Mouse (Mus musculus) left cerebral cortex, postnatal 25 days (tissue): ENCODE measurements at regions not wholly inside any gene's neighbourhood (a gene's known extent, or its start where the extent isn't known, plus 50 kb on each side); places are given as distances from the start of the nearest gene placed in this dataset.

ENCODE experiments used
- DNase-seq, 2 experiments: peaks; one replicate each; pipeline ENCODE4 v3.0.0; 2022; ENCODE audit warnings: low spot score in 2 of 2, mixed read lengths in 1 of 2
- intact Hi-C: fragments of 180-260 bp; cut with DNase I; formaldehyde crosslinking; loops from one replicate; pipeline ENCODE4 v1.15.1; 2025

DNA sequence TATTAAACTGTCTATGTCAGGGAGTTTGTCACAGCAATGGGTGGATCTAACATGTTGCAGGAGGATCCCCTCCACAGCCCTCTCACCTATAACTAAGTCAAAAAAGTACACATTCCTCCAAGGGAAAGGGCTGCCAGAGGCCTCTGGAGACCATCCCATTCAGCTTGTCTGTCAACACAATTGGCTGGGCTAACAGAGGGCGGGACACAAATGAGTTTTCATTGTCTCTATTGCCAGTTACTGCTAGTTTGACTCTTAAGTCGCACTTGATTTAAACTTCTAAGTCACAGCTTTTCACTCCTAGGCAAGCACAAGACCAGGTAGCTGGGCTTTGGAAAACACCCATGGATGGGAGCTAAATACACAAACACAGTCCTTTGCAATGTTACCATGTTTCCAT lies 412.3 kb upstream of the Tmpo start:
- intact Hi-C loops = no loop called here
- DNase-seq = no peak

DNA sequence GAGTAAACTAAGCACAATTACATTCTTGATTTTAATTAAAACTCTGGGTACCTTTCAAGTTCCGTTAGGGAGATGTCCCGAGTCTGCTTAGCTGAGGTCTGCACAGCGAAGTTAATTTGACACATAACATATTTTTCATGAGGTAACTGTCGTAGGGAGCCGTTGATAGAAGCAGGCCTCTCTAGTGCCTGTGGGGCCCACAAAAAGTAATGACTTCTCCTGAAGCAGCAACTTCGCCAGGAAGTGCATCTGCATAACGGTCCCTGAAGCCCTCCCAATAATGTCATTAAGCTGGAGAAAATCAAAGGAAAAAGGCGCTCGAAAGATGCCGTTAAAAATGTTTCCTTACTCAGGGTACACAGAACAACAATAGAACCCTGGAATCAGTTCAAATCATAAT lies 410.7 kb upstream of the Tmpo start:
- intact Hi-C loops = no loop called here
- no peak for DNase-seq

DNA sequence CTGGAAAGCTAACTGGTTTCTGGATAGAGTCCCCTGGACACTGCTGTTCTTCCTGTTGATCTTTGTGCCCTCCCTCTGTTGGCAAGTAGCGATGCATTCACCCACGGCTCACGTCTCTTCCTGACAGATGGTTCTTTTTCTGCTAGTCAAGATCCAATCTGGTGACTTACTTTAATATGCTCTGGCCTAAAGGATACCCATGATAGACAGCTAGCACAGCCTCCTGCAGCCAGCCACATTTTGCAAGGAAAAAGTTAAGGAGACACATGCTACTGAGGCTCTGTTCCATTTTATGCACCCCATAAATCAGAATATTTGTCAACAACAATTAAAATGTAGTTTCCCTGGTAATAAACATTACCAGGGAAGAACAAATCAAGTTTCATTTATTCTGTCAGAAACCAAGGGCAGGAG lies 410.3 kb upstream of the Tmpo start:
- peak in 1 of 2 experiments; percentile 14 for DNase-seq
- intact Hi-C loops = no loop called here

DNA sequence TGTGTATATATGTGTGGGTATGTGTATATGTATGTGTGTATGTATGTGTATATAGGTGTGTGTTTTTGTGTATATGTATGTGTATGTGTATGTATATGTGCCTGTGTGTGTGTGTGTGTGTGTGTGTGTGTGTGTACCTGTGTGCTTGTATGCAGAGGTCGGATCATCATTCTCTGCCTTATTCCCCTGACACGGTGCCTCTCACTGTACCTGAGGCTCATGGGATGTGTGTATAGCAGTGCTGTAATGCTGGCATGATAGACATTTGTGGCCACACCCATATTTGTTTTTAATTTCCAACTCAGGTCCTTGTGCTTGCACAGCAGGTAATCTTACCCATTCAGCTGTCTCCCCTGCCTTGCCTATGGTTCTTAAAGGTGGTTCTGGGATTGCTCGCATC lies 402.1 kb upstream of the Tmpo start:
- DNase-seq = no peak
- intact Hi-C loops = no loop called here

DNA sequence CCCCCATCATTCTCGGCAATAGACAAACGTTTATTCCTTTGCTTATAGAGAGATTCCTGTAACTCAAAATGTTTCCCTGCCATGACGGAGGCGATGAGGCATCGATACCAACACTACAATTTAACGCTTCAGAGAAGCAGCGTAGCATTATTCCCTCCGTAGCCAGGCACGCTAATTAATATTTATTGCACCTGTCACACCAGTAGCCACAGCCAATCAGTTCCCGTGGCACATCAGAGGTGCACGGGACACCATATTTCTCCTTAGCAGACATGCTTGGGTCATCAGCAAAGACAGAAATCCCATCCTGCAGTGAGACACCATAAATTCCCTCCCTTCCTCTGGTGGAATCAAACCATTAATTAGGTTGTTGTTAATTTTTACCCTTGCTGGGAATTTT lies 399.8 kb upstream of the Tmpo start:
- no peak for DNase-seq

DNA sequence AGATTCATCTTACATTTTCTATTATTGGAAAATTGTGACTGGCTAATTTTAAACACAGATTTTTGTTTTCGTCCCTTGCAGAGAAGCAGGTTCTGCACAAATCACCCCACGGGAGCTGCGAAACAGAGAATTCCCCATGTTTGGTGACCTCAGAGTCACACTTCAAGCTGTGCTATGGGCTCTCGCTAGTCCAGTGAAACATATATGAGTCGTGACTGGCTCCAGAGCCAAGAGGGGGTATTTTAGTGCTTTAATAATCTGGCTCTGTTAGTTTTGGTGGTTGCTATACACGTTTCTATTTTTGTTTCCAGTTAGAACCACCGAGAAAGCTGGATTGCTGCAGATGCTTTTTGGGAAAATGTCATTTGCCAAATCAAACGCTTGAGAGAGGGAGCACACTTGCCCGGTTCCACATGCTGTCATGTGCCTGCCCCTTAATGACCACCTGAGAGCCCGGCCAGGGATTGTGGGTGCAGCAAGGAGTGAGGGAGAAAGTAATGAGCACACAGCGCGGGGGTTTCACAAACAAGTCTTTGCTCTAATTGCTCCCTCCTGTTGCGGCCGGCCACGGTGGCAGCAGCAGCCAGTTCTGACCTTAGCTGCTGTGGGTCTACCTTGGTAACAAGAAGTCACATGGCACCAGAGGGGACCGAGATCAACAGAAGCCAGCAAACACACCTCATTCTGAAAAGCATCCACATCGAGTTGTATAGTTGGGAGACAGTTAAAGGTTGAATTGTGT lies 394.4 kb upstream of the Tmpo start:
- DNase-seq = peak in 1 of 2 experiments; percentile 16
- intact Hi-C loops = no loop called here

More for the DNA sequence above, 399.8 kb upstream of the Tmpo start:
- intact Hi-C loops = no loop called here

DNA sequence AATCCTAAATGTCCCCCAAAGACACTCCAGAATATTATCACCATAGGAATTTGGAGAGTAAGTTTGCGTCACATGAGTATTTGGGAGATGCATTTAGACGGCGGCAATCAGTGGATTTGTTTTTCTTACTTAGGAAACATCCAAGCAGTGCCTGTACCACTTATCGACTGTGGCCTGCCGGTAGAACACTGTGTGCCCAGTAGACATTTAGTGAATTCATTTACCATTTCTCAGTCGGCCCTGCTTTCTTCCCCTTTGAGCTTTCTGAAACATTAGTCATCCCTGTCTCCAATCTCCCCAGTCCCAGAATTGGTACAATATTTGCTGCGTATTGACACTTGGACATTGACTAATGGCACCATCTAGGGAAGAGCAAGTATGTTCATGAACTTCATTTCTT lies 391.7 kb upstream of the Tmpo start:
- intact Hi-C loops = no loop called here
- DNase-seq = no peak

DNA sequence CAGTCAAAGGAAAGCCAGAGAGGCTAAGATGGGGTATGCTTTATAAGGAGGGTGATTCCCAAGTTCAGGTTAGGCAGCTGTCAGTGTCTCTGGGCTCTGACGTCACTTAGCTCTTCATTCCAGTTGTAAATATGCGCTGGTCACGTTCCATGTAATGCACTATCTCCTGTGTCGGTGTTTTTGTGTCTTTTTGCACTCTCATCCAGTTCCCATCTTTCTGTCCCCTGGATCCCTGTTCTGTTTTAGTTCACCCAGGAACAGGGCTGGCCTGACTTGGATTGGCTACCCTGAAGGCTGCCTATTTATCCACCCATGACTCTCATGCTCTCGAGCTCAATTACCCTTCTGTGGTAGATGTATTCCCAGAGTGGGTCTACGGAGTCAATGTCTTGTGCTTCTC lies 387.9 kb upstream of the Tmpo start:
- intact Hi-C loops = no loop called here
- DNase-seq = no peak

DNA sequence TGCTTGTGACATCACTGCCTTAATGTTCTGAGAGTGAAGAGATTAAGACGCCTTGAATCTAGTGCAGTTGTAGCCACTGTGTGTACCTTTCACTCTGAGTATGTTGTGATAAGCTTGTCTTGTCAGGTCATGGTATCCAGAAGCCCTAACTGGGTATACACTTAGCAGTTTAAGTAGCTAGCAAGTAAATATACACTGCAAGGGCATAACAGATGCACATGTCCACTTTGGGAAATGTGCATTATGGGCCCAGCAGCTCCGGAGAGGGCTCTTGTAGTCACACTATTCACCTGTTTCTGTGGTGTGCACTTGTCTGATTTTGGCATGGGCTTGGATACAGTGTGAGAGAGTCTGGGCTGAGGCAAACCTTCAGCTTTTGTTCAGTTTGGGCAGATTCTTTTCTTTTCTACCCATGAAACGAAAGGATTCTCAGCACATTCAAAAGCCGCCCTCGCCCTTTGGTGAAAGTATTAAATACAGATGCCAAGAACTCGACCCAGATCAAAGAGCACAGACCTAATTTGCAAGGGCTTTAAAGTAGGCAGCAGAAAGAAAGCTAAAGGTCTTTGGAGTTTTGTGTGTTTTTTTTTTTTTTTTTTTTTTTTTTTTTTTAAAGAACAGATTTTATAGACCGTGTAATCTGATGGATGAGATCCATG lies 385.1 kb upstream of the Tmpo start:
- intact Hi-C loops = no loop called here
- no peak for DNase-seq

DNA sequence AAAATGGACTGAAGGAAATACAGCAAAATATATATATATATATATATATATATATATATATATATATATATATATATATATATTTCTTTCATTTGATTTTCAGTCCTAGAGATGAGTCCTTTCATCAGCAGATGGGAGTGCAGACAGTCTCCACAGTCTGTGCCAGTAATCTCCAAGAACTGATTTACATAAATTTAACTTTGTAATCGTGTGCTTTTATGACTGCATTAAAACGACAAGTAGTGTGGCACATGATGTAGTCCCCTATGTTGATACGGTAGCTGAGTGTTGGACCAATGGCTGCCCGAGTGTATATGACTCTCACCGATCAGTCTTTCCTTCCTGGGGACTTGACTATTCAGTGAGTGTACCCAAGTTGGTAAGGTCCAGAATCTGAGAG lies 378.2 kb upstream of the Tmpo start:
- peak in 1 of 2 experiments; percentile 21 for DNase-seq
- intact Hi-C loops = no loop called here

DNA sequence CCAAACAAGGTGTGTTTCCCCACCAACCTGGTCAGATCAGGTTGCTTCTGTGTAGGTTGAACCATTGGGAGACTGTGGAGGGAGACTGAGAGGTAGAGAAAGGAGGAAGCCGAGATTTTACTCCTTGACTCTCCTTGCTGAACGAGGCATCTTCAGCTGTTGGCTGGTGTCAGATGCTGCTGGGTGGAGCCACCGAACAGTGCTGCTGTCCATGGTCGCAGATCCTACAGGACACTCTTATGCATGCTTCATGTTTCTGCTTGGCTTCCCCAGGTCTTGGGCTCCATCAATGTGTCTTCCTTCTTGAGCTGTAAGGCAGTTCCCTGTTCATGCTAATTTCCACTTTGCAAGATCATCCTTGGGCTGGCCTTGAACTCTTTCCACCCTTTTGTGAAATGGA lies 367.0 kb upstream of the Tmpo start:
- no peak for DNase-seq
- intact Hi-C loops = loop anchor here (5.0 to 10.0 kb wide), 3 partner anchors 757 to 1464 kb away; no protein-coding TSS in a partner anchor

DNA sequence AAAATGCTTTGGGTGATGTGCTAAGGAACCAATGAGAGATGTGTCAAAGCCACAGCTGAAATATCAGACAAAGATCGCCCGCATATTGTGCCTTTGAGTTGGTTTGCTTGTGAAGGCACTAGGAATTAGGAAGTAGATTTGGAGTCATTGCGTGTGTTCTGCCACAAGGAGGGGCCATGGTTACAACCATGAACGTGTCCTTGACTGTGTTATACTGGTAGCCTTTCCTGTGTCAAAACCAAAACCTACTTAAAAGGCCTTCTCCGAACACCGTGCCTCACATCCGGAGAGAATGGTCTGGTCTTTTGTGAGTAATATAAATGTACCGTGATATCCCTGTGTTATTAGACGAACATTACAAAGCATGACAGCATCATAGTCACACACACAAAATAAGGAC lies 365.0 kb upstream of the Tmpo start:
- intact Hi-C loops = loop anchor here (5.0 to 10.0 kb wide), 3 partner anchors 759 to 1466 kb away; no protein-coding TSS in a partner anchor
- DNase-seq = peak; percentile 58 to 70

DNA sequence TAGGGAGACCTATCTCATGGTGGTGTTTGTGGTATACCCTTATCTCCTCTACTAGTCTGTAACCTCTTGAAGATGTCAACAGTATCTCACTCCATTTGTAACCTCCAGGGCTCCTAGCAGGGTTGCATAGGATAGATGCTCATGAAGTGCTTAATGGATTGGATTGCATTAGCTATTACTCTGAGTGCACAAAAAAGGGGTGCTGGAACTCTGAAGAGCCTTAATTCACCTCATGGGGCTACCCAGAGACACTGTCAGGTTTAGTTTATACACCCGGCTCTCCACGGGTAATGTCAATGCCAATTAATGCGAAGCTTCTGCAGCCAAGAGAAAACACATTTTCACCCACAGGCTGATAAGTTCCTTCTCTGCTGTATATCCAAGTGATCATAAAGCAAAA lies 364.3 kb upstream of the Tmpo start:
- DNase-seq = no peak
- intact Hi-C loops = loop anchor here (5.0 to 10.0 kb wide), 3 partner anchors 759 to 1467 kb away; no protein-coding TSS in a partner anchor

DNA sequence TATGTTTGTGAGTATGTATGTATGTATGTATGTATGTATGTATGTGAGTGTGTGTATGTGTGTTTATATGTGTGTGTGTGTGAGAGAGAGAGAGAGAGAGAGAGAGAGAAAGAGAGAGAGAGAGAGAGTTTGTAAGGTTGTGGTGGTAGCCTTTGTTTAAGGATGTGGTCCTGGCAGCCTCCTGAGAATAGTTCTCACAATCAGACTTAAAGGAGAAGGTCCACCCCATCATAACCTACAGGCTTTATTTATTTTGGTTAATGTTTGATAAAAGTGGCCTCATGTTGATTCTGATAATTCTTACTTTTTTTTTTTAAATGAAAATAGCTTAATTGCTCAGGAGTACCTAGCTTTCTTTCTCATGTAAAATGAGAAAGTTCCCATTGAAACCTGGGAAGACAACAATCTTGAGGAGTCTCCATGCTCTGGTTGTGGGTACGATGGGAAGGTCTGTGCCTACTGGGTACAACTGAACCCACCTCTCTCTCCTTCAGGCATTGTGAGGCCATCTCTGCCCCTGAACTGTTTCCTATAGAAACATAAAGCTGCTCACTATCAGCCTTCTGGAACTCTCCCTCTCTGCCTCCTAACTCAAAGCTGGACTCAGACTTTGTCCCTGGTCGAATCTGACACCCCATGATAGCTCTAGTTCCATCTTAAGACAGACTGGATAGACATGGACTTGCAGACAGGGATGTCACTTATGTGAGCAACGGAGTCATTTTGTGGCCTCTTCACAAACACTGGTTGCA lies 362.2 kb upstream of the Tmpo start:
- DNase-seq = no peak
- intact Hi-C loops = loop anchor here (10.0 kb wide), 1 partner anchor 761 kb away; no protein-coding TSS in a partner anchor

DNA sequence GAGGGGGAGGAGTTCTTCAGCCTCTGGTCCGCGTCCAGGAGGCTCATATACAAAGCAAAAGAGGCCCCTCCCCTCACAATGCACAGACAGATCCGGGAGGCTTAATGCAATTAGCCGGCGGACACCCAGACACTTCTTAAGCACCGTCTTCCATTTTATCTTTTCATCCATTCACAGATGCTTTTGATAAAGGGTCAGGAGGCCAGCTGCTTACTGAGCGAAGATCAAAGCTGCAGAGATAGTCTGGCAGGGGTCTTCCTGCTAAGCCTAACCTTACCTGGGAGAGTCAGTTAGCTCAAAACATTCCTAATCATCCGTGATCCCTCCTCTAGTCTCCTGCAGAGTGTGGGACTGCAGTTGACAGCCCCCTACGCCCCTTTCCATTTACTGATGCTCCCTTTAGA lies 361.1 kb upstream of the Tmpo start:
- intact Hi-C loops = loop anchor here (10.0 kb wide), 1 partner anchor 763 kb away; no protein-coding TSS in a partner anchor
- no peak for DNase-seq

DNA sequence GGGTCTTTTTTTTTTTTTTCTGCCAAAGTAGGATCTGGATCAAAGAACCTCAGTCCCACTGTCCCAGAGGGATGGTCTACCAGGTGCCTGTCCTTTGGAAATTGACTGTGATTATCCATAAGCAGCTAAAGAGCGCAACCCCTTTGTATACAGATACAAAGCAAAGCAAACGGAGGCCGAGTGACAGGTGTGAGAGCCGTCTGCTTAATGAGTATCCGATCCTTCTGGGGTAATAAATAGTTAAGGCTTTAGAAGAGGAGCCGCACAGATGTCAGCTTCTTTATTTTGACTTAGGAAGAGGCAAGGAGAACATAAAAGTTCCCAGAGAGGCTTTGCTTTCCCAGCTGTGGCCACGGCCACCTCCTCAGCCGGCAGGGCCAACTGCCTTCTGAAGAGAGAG lies 356.1 kb upstream of the Tmpo start:
- DNase-seq = peak in 1 of 2 experiments; percentile 4
- intact Hi-C loops = no loop called here

DNA sequence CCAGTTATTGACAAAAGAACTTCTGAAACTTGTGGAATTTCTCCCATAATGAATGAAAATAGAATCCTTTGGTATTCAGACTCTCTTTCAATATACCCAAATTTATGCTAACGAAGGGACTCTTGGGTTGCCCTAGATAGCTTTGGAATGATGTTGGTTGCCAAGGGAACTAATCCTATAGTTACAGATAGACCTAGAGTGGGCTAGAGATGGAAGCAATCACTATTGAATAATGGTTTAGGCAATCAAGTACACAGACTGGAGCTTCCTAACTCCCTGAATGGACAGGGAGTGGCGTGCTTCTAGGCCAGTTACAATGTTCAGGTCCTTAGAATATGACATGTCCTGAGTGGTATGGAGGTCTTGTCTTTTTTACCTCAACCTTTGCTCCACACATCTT lies 354.3 kb upstream of the Tmpo start:
- DNase-seq = no peak
- intact Hi-C loops = no loop called here

DNA sequence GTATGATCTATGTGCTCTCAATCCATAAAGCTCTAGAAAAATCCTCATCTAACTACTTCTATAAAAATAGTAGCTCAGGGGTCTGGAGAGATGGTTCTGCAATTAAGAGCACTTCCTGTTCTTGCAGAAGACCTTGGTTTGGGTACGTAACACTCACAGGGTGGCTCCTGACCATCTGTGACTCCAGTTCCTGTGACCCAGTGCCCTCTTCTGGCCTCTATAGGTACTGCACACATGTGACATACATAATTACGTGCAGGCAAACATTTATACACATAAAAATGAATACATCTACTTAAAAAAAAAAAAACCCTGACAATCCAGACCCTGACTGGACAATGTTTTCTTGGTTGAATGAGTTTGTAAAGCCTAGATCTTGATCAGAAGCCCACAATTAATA lies 347.2 kb upstream of the Tmpo start:
- intact Hi-C loops = no loop called here

DNA sequence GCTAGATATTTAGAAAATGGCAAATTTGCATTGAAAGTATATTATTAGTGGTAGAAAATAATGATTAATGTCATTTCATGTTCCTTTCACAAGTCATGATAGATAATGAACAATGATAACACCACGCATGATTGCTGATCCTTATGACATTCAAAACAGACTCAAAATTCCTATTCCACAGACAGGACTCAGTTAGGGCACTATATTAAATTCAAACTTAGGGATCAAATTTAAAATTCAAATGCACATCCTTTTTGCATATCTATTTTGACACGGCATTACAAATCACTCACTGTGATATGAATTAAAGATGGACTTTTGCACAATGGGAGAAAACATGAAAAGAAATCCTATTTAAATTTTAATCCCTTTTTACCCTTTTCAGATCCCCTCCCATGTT lies 340.1 kb upstream of the Tmpo start:
- intact Hi-C loops = no loop called here
- DNase-seq = no peak

More for the DNA sequence above, 347.2 kb upstream of the Tmpo start:
- DNase-seq = no peak

DNA sequence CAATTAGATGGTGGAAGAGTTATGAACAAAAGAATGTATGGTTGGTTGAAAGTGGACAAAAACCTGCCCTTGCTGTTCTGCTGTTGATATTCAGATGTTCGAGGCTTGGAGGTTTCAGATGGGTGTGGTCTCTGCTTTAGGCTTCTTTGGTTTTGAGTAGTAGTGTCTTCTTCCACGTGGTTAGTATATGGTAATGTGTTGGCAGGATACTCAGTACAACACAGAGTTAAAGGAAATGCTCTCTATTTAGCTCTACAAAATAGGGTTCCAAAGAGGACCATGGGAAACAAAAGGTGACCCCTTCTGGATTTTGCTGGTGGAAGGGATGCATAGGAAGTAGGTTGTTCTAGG lies 333.9 kb upstream of the Tmpo start:
- intact Hi-C loops = no loop called here
- DNase-seq = no peak
